Mouse (Mus musculus): Measurements from ENCODE around the gene Acaa1b. TPM values are rescaled to one million over a fixed set of nuclear protein-coding genes. Genes with fewer than 3 reads are reported as not detected.

Acaa1b gene
- polyA plus RNA-seq, 1 experiment, result 2.1 TPM

- no peak for TF ChIP-seq EP300 (IDR thresholded peaks at IDR 0.05; ENCODE audit: insufficient read depth, low read depth, low read length)
- TF ChIP-seq POLR2A (IDR thresholded peaks at IDR 0.05; ENCODE audit: insufficient read depth, low read length), result no peak
- no peak for TF ChIP-seq CTCF (IDR thresholded peaks at IDR 0.05; ENCODE audit: low read depth, low read length)
- Histone ChIP-seq H3K9me3 (replicated peaks; ENCODE audit: control insufficient read depth, insufficient read depth, low read length, poor library complexity, severe bottlenecking) (peaks cover 11% of the 10 kb centered on the region), H3K9ac (ENCODE audit: low read depth, poor library complexity, severe bottlenecking) (no peak overlapping the region)
Measured at GRCm38 (mm10) chr9:119199151-119199861, 42.4 kb upstream of the Acaa1b start.

GRCm38 (mm10) chr9:119192202-119192990 is 35.5 kb upstream of the Acaa1b start:
- TF ChIP-seq CTCF (IDR thresholded peaks at IDR 0.05; ENCODE audit: low read depth, low read length) (peak; percentile 99), EP300 (IDR thresholded peaks at IDR 0.05; ENCODE audit: insufficient read depth, low read depth, low read length) (no peak), POLR2A (IDR thresholded peaks at IDR 0.05; ENCODE audit: insufficient read depth, low read length) (no peak)
- H3K27ac ChIP-seq (ENCODE audit: insufficient read depth, low read length), result no peak overlapping the region
- H3K27me3 ChIP-seq (ENCODE audit: control insufficient read depth, insufficient read depth, low read length, poor library complexity, severe bottlenecking), result no peaks in the 10 kb centered on the region

More at GRCm38 (mm10) chr9:119199151-119199861, 42.4 kb upstream of the Acaa1b start:
- Histone ChIP-seq H3K27ac (ENCODE audit: insufficient read depth, low read length) (no peak overlapping the region), H3K4me1 (ENCODE audit: control insufficient read depth, insufficient read depth, low read length) (no peaks in the 10 kb centered on the region), H3K36me3 (ENCODE audit: control insufficient read depth, insufficient read depth, low read length, poor library complexity, severe bottlenecking) (no peaks in the 10 kb centered on the region), H3K4me3 (ENCODE audit: low read depth, low read length) (no peak overlapping the region), H3K27me3 (ENCODE audit: control insufficient read depth, insufficient read depth, low read length, poor library complexity, severe bottlenecking) (no peaks in the 10 kb centered on the region)

GRCm38 (mm10) chr9:119181241-119181728 is 24.4 kb upstream of the Acaa1b start:
- TF ChIP-seq EP300 (IDR thresholded peaks at IDR 0.05; ENCODE audit: insufficient read depth, low read depth, low read length) (no peak), CTCF (IDR thresholded peaks at IDR 0.05; ENCODE audit: low read depth, low read length) (no peak), POLR2A (IDR thresholded peaks at IDR 0.05; ENCODE audit: insufficient read depth, low read length) (no peak)
- H3K4me3 ChIP-seq (ENCODE audit: low read depth, low read length), result no peak overlapping the region
- no peak overlapping the region for H3K9ac ChIP-seq (ENCODE audit: low read depth, poor library complexity, severe bottlenecking)
- H3K4me1 ChIP-seq (ENCODE audit: control insufficient read depth, insufficient read depth, low read length), result no peaks in the 10 kb centered on the region
- H3K36me3 ChIP-seq (ENCODE audit: control insufficient read depth, insufficient read depth, low read length, poor library complexity, severe bottlenecking), result no peaks in the 10 kb centered on the region
- H3K9me3 ChIP-seq (replicated peaks; ENCODE audit: control insufficient read depth, insufficient read depth, low read length, poor library complexity, severe bottlenecking), result no peaks in the 10 kb centered on the region
- H3K27me3 ChIP-seq (ENCODE audit: control insufficient read depth, insufficient read depth, low read length, poor library complexity, severe bottlenecking), result no peaks in the 10 kb centered on the region
- H3K27ac ChIP-seq (ENCODE audit: insufficient read depth, low read length), result no peak overlapping the region

More at GRCm38 (mm10) chr9:119192202-119192990, 35.5 kb upstream of the Acaa1b start:
- Histone ChIP-seq H3K4me3 (ENCODE audit: low read depth, low read length) (no peak overlapping the region), H3K36me3 (ENCODE audit: control insufficient read depth, insufficient read depth, low read length, poor library complexity, severe bottlenecking) (no peaks in the 10 kb centered on the region), H3K9me3 (replicated peaks; ENCODE audit: control insufficient read depth, insufficient read depth, low read length, poor library complexity, severe bottlenecking) (no peaks in the 10 kb centered on the region), H3K4me1 (ENCODE audit: control insufficient read depth, insufficient read depth, low read length) (no peaks in the 10 kb centered on the region), H3K9ac (ENCODE audit: low read depth, poor library complexity, severe bottlenecking) (no peak overlapping the region)

- TF ChIP-seq CTCF (IDR thresholded peaks at IDR 0.05; ENCODE audit: low read depth, low read length), result no peak
- TF ChIP-seq POLR2A (IDR thresholded peaks at IDR 0.05; ENCODE audit: insufficient read depth, low read length), result no peak
- TF ChIP-seq EP300 (IDR thresholded peaks at IDR 0.05; ENCODE audit: insufficient read depth, low read depth, low read length), result no peak
- no peaks in the 10 kb centered on the region for H3K9me3 ChIP-seq (replicated peaks; ENCODE audit: control insufficient read depth, insufficient read depth, low read length, poor library complexity, severe bottlenecking)
Measured at GRCm38 (mm10) chr9:119179292-119179691, 22.4 kb upstream of the Acaa1b start.

GRCm38 (mm10) chr9:119167608-119168007 is 10.7 kb upstream of the Acaa1b start:
- H3K4me3 ChIP-seq (ENCODE audit: low read depth, low read length), result no peak overlapping the region
- no peaks in the 10 kb centered on the region for H3K4me1 ChIP-seq (ENCODE audit: control insufficient read depth, insufficient read depth, low read length)
- no peak overlapping the region for H3K9ac ChIP-seq (ENCODE audit: low read depth, poor library complexity, severe bottlenecking)
- no peak for TF ChIP-seq POLR2A (IDR thresholded peaks at IDR 0.05; ENCODE audit: insufficient read depth, low read length)
- TF ChIP-seq EP300 (IDR thresholded peaks at IDR 0.05; ENCODE audit: insufficient read depth, low read depth, low read length), result no peak
- no peak for TF ChIP-seq CTCF (IDR thresholded peaks at IDR 0.05; ENCODE audit: low read depth, low read length)
- H3K9me3 ChIP-seq (replicated peaks; ENCODE audit: control insufficient read depth, insufficient read depth, low read length, poor library complexity, severe bottlenecking), result no peaks in the 10 kb centered on the region
- H3K36me3 ChIP-seq (ENCODE audit: control insufficient read depth, insufficient read depth, low read length, poor library complexity, severe bottlenecking), result no peaks in the 10 kb centered on the region
- no peaks in the 10 kb centered on the region for H3K27me3 ChIP-seq (ENCODE audit: control insufficient read depth, insufficient read depth, low read length, poor library complexity, severe bottlenecking)
- H3K27ac ChIP-seq (ENCODE audit: insufficient read depth, low read length), result no peak overlapping the region

More at GRCm38 (mm10) chr9:119179292-119179691, 22.4 kb upstream of the Acaa1b start:
- Histone ChIP-seq H3K9ac (ENCODE audit: low read depth, poor library complexity, severe bottlenecking) (no peak overlapping the region), H3K27me3 (ENCODE audit: control insufficient read depth, insufficient read depth, low read length, poor library complexity, severe bottlenecking) (no peaks in the 10 kb centered on the region), H3K4me3 (ENCODE audit: low read depth, low read length) (no peak overlapping the region), H3K4me1 (ENCODE audit: control insufficient read depth, insufficient read depth, low read length) (no peaks in the 10 kb centered on the region), H3K36me3 (ENCODE audit: control insufficient read depth, insufficient read depth, low read length, poor library complexity, severe bottlenecking) (no peaks in the 10 kb centered on the region), H3K27ac (ENCODE audit: insufficient read depth, low read length) (no peak overlapping the region)
